Mouse (Mus musculus) spleen, adult 2 months (tissue): Measurements from ENCODE around the gene Celsr2.
A peak's percentile ranks its signal among the peaks of the same experiment; 100 is the strongest.

Source experiments
- CTCF ChIP-seq: fragments of 200-500 bp; IDR thresholded peaks from 2 replicates; pipeline ENCODE4 v1.5.1; 2011; ENCODE audit warnings: mild to moderate bottlenecking, inconsistent platforms; ENCODE audit not compliant: insufficient read depth, insufficient read length, insufficient replicate concordance; ENCODE audit errors: extremely low read depth
- POLR2A ChIP-seq: fragments of 200-500 bp; IDR thresholded peaks from 2 replicates; pipeline ENCODE4 v1.6.1; 2011; ENCODE audit warnings: low read depth, low read length, inconsistent platforms

DNA sequence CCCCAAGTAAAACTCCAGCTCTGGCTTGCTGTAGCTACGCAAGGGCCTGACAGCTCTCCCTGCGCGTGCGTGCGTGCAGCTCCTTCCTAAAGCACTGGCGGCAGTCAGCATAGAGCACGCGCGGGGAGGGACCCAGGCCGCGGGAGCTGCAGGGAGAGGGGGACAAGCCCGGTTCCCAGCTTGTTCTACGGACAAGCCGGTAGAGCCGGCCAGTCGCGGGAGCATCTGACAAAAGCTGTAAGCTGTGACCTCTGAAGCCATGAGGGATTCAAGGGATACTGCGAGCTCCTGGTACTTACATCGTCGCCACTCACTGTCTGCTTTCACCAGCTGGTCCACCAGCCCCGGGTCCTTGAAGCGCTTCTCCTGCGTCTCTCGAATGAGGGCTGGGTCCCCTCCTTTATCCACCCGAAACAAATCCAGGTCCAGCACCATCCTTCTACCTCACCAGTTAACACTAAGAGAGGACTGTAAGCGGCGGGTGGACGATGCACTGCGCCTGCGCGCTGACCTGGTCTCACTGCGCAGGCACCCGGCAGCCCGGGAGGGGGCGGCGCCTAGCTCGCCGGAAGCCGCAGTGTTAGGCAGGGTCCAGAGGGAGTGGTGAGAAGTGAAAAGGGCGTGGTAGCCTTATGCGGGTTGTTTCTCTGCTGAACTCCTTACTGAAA is 29.5 kb upstream of the Celsr2 start, which contains the start of gene Sars:
- TF ChIP-seq CTCF (no peak), POLR2A (peak; percentile 34)
